Mouse (Mus musculus) embryonic facial prominence, embryonic 11.5 days (tissue): ENCODE measurements around the gene Vav3. TPM values are rescaled to one million over a fixed set of nuclear protein-coding genes. Genes with fewer than 3 reads are reported as not detected.

Experiments used
- ATAC-seq: fragments of 200-750 bp; cut with Nextera tagmentation; replicated peaks from 2 replicates; pipeline ENCODE4 v1.8.0; 2017; ENCODE audit warnings: low read depth; ENCODE audit not compliant: insufficient number of reproducible peaks, low FRiP score, low TSS enrichment
- DNase-seq: peaks from one replicate; pipeline ENCODE4 v3.0.0-alpha.2; 2015; ENCODE audit warnings: low spot score
- H3K27ac ChIP-seq: fragments of 300-500 bp; sonication (generic); replicated peaks from 2 replicates; pipeline ENCODE4 v1.5.1; 2014; ENCODE audit warnings: mild to moderate bottlenecking, low read depth, low read length, control low read depth
- H3K27me3 ChIP-seq: fragments of 300-500 bp; sonication (generic); 2 replicates; pipeline ENCODE4 v1.6.1; 2014; ENCODE audit warnings: mild to moderate bottlenecking, low read length, moderate library complexity, mixed read lengths; ENCODE audit not compliant: control insufficient read depth, insufficient read depth
- H3K36me3 ChIP-seq: fragments of 300-500 bp; sonication (generic); replicated peaks from 2 replicates; pipeline ENCODE4 v1.6.1; 2014; ENCODE audit warnings: low read depth, mild to moderate bottlenecking, low read length, moderate library complexity, mixed read lengths; ENCODE audit not compliant: control insufficient read depth, insufficient read depth
- H3K4me1 ChIP-seq: fragments of 300-500 bp; sonication (generic); 2 replicates; pipeline ENCODE4 v1.6.1; 2014; ENCODE audit warnings: low read length, mixed read lengths; ENCODE audit not compliant: control insufficient read depth, insufficient read depth
- H3K4me2 ChIP-seq: fragments of 300-500 bp; sonication (generic); 2 replicates; pipeline ENCODE4 v1.6.1; 2014; ENCODE audit warnings: low read depth, mild to moderate bottlenecking, control low read depth, low read length, moderate library complexity
- H3K4me3 ChIP-seq: fragments of 300-500 bp; sonication (generic); 2 replicates; pipeline ENCODE4 v1.5.1; 2014; ENCODE audit warnings: low read depth, low read length, control low read depth
- H3K9ac ChIP-seq: fragments of 300-500 bp; sonication (generic); replicated peaks from 2 replicates; pipeline ENCODE4 v1.6.1; 2014; ENCODE audit warnings: mild to moderate bottlenecking, control low read depth, low read length
- H3K9me3 ChIP-seq: fragments of 300-500 bp; sonication (generic); replicated peaks from 2 replicates; pipeline ENCODE4 v1.6.1; 2016; ENCODE audit warnings: mild to moderate bottlenecking, low read length, inconsistent platforms, mixed read lengths; ENCODE audit not compliant: control insufficient read depth
- WGBS: fragments of 180-500 bp; shearing (Covaris S2); extraction: QIAGEN DNeasy Blood & Tissue Kit; methylation state at CpG from one replicate; pipeline ENCODE4 v1.1.7; 2014; 5-methylcytosine and 5-hydroxymethylcytosine counted together
- polyA plus RNA-seq: library from polyadenylated mRNA; unstranded; fragments of >200 nt; fragmentation: Nextera tagmentation; extraction: Ambion mirVana; gene quantifications from 2 replicates; pipeline ENCODE4 v1.2.1, GENCODE M21; 2014

Gene Vav3
- polyA plus RNA-seq, 1 experiment from 2014 or later, result 7.2 TPM

GRCm38 (mm10) chr3:109311172-109311824, 29.2 kb upstream of the Vav3 start:
- no peaks in the 10 kb centered on the region for H3K36me3 ChIP-seq
- ATAC-seq (no peak), DNase-seq (no peak)
- H3K27ac ChIP-seq, result no peak overlapping the region
- H3K9me3 ChIP-seq, result no peaks in the 10 kb centered on the region
- WGBS, result 85% methylated on average over 6 of the region's 6 CpGs
- no peak overlapping the region for H3K4me2 ChIP-seq
- H3K27me3 ChIP-seq, result no peaks in the 10 kb centered on the region
- no peak overlapping the region for H3K9ac ChIP-seq
- H3K4me3 ChIP-seq, result no peak overlapping the region
- no peaks in the 10 kb centered on the region for H3K4me1 ChIP-seq

- no peak overlapping the region for H3K4me3 ChIP-seq
- H3K27ac ChIP-seq, result no peak overlapping the region
- no peaks in the 10 kb centered on the region for H3K9me3 ChIP-seq
- WGBS, result 84% methylated on average over 3 of the region's 3 CpGs
- ATAC-seq, result no peak
- H3K36me3 ChIP-seq, result no peaks in the 10 kb centered on the region
- no peak overlapping the region for H3K9ac ChIP-seq
- DNase-seq, result no peak
- no peaks in the 10 kb centered on the region for H3K27me3 ChIP-seq
- no peak overlapping the region for H3K4me2 ChIP-seq
- no peaks in the 10 kb centered on the region for H3K4me1 ChIP-seq
Observed at GRCm38 (mm10) chr3:109311875-109312274, 28.6 kb upstream of the Vav3 start.

- no peaks in the 10 kb centered on the region for H3K27me3 ChIP-seq
- WGBS, result 70% methylated on average over 2 of the region's 2 CpGs
- H3K9ac ChIP-seq, result no peak overlapping the region
- H3K36me3 ChIP-seq, result no peaks in the 10 kb centered on the region
- H3K27ac ChIP-seq, result no peak overlapping the region
- H3K4me3 ChIP-seq, result no peak overlapping the region
- H3K9me3 ChIP-seq, result no peaks in the 10 kb centered on the region
- ATAC-seq (no peak), DNase-seq (no peak)
- no peaks in the 10 kb centered on the region for H3K4me1 ChIP-seq
- no peak overlapping the region for H3K4me2 ChIP-seq
Observed at GRCm38 (mm10) chr3:109313501-109313900, 27.0 kb upstream of the Vav3 start.

- H3K27ac ChIP-seq, result no peak overlapping the region
- H3K4me3 ChIP-seq, result no peak overlapping the region
- no peaks in the 10 kb centered on the region for H3K36me3 ChIP-seq
- H3K4me2 ChIP-seq, result no peak overlapping the region
- ATAC-seq, result no peak
- H3K27me3 ChIP-seq, result no peaks in the 10 kb centered on the region
- H3K4me1 ChIP-seq, result no peaks in the 10 kb centered on the region
- H3K9ac ChIP-seq, result no peak overlapping the region
- no peak for DNase-seq
- H3K9me3 ChIP-seq, result no peaks in the 10 kb centered on the region
Observed at GRCm38 (mm10) chr3:109322225-109322624, 18.2 kb upstream of the Vav3 start.

GRCm38 (mm10) chr3:109323447-109324300, 16.8 kb upstream of the Vav3 start:
- Histone ChIP-seq H3K4me3 (no peak overlapping the region), H3K36me3 (no peaks in the 10 kb centered on the region), H3K27ac (no peak overlapping the region), H3K9ac (no peak overlapping the region), H3K9me3 (no peaks in the 10 kb centered on the region), H3K4me2 (no peak overlapping the region), H3K4me1 (no peaks in the 10 kb centered on the region), H3K27me3 (no peaks in the 10 kb centered on the region)
- ATAC-seq (no peak), DNase-seq (no peak)
- 52% methylated on average over 7 of the region's 7 CpGs for WGBS

DNA sequence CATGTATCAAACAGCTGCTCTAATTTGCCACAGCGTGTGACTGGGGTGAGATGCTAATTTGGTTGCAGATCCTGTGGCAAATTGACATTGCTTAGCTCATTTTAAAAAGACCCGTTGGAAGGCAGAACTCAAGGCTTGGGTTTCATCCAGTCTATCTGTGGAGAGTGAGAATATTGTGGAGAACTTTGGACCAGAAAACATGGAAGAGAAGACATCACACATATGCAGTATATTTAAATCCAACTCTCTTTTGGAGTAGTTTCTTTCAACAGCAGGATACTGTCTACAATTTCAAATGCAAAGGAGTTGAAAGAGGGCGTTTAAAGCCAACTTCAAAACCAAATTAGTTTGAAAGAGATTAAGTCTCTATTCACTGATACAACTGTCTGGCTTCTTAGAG, 13.3 kb upstream of the Vav3 start:
- no peak overlapping the region for H3K27ac ChIP-seq
- 68% methylated on average over 3 of the region's 3 CpGs for WGBS
- H3K36me3 ChIP-seq, result no peaks in the 10 kb centered on the region
- no peak overlapping the region for H3K4me3 ChIP-seq
- no peak for DNase-seq
- H3K9me3 ChIP-seq, result no peaks in the 10 kb centered on the region
- no peak overlapping the region for H3K4me2 ChIP-seq
- H3K9ac ChIP-seq, result no peak overlapping the region
- no peak for ATAC-seq
- no peaks in the 10 kb centered on the region for H3K4me1 ChIP-seq
- no peaks in the 10 kb centered on the region for H3K27me3 ChIP-seq

- Histone ChIP-seq H3K27ac (no peak overlapping the region), H3K27me3 (no peaks in the 10 kb centered on the region), H3K4me1 (no peaks in the 10 kb centered on the region), H3K4me3 (no peak overlapping the region), H3K36me3 (no peaks in the 10 kb centered on the region), H3K9me3 (no peaks in the 10 kb centered on the region), H3K4me2 (no peak overlapping the region), H3K9ac (no peak overlapping the region)
- WGBS, result 50% methylated on average over 5 of the region's 5 CpGs
- DNase-seq (no peak), ATAC-seq (no peak)
Observed at GRCm38 (mm10) chr3:109332755-109333154, 7.7 kb upstream of the Vav3 start.

GRCm38 (mm10) chr3:109335470-109335869, 5.0 kb upstream of the Vav3 start:
- 71% methylated on average over 1 of the region's 1 CpGs for WGBS
- Histone ChIP-seq H3K4me1 (no peaks in the 10 kb centered on the region), H3K4me2 (no peak overlapping the region), H3K27me3 (no peaks in the 10 kb centered on the region), H3K4me3 (no peak overlapping the region), H3K9me3 (no peaks in the 10 kb centered on the region), H3K36me3 (no peaks in the 10 kb centered on the region), H3K9ac (no peak overlapping the region), H3K27ac (no peak overlapping the region)
- ATAC-seq, result no peak
- no peak for DNase-seq
